Mouse (Mus musculus) adrenal gland, postnatal 36 days (tissue): ENCODE measurements around the gene Dgkk. TPM values are rescaled to one million over a fixed set of nuclear protein-coding genes. Genes with fewer than 3 reads are reported as not detected.
"Not testable (repeated sequence)": the region's sequence is repeated elsewhere in the genome, so short reads cannot be mapped to it uniquely, and the experiment has no call there.

Experiments used
- DNase-seq, 2 experiments: peaks; one replicate each; pipeline ENCODE4 v3.0.0; 2021; ENCODE audit warnings: mixed read lengths in 1 of 2
- long read RNA-seq, 2 experiments: library from polyadenylated mRNA; stranded (forward); transcript quantifications; one replicate each; pipeline ENCODE4 v2.0.0; 2021; ENCODE audit warnings: borderline sequencing depth in 2 of 2
- total RNA-seq, 2 experiments: library from RNA; stranded (reverse); gene quantifications; 2 replicates each; pipeline ENCODE4 v1.2.3; 2021

The Dgkk gene
- total RNA-seq, result 1 to 10 TPM; 4.1 to 4.8 TPM
- long read RNA-seq, experiment 1, result 0 reads
- long read RNA-seq, experiment 2, result 0 reads

- DNase-seq, result not testable (repeated sequence)
Measured at GRCm38 (mm10) chrX:6779006-6779405, at the start of gene Dgkk. Gene Dgkk (plus strand): TSS chrX:6779306.

DNA sequence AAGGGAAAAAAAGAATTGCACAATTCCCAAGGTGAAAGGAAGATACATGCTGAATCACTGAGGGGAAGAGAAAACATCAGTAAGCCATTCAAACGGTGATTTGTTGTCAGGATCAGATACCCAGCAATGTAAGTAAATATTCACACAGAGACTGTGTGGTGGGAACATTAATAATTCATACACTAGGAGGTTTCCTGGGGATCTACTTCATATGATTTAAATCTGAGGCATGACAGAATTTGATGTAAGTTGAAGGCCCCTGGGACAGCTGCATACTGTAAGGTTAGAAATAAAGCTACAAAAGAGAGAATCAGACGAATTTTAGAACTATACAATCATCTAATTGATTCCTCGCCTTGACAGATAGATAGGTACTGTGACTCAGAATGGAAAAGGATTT is 45.1 kb upstream of the Dgkk start:
- DNase-seq, result no peak

- DNase-seq, result no peak
Measured at GRCm38 (mm10) chrX:6750714-6751113, 28.4 kb upstream of the Dgkk start.

- DNase-seq, result no peak
Measured at GRCm38 (mm10) chrX:6751549-6752047, 27.5 kb upstream of the Dgkk start.

- DNase-seq, result peak; percentile 1 to 11
Measured at GRCm38 (mm10) chrX:6777489-6778249, 1.4 kb upstream of the Dgkk start.

DNA sequence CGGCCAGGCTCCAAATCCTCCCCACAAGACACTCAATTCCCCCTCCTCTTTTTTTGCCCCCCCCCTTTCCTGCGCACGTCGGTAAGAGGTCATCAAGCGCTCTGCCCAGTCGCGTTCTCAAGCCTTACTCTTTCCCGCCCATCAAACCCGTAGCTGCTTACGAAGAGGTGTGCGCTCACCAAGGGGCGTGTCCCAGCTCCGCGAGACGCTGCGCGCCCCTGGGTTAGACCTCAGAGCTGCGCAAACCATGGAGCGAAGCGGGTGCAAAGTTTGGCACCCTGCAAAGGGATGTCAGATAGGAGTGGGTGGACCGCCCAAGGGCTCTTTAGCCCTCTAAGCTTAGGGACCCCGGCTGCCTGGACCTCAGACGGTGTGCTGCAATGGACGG is 862 bp upstream of the Dgkk start:
- DNase-seq, result peak; percentile 54 to 69

GRCm38 (mm10) chrX:6779969-6780539 is 948 bp downstream of the Dgkk start:
- DNase-seq, result no peak

DNA sequence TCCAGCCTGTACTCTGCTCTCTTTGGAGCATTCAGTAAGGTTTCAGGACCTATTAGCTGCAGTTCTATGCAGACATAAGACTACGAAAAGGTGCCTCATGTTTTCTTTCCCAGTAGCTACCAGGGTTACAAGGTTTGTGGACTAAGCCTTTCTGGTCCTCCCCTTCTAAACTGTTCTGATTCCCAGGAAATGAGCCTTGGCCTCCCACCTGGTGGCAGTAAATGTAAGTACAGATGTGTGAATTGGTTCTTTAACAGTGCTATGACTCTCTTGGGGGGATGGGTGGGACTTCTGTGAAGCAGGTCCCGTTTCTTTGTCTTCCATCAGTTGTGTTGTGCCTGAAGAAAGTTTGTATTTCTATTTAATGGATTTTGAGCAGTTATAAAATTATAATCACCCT is 53.4 kb downstream of the Dgkk start:
- DNase-seq, result no peak

DNA sequence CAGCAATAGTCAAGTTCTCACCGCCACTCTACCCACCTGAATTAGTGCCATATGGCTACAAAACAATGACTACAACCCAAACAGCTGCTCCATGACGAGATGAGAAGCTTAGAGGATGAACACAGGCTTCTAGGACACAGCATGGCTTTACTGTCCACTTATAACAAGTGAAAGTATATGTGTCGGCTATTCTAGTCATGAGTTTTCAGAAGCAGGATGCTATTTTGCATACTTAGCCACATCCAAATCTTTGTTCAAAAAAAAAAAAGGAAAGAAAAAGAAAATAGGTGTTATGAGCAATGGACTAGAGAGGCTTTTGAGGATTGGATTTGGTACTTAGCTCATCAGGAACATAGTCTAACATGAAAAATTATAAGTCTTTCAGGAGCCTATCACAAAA is 74.4 kb downstream of the Dgkk start:
- DNase-seq, result no peak

DNA sequence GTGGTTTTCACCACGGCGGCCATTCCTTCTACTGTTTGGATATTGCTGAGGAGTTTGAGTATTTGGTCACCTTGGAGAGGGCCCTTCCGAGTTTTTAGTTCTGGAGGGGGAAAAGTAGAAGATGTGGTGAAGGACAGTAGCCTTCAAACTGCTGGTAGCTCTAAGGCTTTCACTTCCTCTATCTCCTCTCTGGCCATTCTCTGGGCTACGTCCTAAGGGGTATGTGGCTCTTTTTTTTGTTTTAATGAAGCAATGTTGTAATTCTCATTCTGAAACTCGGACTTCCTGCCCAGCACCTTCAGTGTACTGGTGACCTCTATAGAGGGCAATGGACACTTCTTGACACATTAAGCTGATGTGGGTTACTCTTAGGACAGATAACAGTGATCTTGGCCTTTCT is 75.0 kb downstream of the Dgkk start:
- DNase-seq, result no peak

GRCm38 (mm10) chrX:6893933-6894332 is 114.8 kb downstream of the Dgkk start:
- peak; percentile 3 to 9 for DNase-seq

- DNase-seq, result no peak
Measured at GRCm38 (mm10) chrX:6911047-6911446, 131.9 kb downstream of the Dgkk start.

- peak; percentile 6 to 16 for DNase-seq
Measured at GRCm38 (mm10) chrX:6922165-6922564, 143.1 kb downstream of the Dgkk start.

- no peak for DNase-seq
Measured at GRCm38 (mm10) chrX:6926224-6926623, 147.1 kb downstream of the Dgkk start.

DNA sequence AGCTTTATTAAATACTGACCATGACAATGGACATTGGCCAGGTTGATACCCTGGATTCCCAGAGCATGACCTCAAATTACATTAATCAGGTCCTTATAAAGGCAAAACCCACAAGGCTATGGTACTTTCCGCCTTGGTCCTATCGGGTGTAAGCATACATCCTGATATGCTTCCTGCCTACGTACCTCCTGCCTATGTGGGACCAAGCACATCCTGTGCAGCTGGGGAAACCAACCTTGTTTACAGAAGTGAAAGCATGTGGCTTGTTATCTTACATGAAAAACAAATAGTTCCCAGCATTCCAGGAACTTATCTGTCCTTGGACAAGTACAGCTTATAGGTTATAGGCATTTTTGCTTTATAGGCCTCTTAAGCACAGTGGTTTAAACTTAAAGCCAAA is 189.5 kb downstream of the Dgkk start:
- DNase-seq, result no peak

DNA sequence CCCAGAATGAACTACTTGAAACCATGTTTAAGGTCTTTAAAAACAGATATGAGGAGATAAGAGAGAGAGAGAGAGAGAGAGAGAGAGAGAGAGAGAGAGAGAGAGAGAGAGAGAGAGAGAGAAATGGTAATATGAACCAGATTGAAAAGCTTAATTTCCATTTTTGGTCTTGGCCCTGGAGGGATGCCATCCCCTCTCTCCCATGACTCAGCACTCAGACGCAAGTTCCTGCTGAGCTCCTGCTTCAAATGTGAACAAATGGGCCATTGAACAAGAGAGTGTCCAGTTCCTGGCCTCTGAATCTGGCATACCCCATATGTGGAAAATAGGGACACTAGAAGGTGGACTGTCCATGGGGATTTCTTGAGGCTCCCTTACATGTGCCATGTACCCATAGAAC is 192.8 kb downstream of the Dgkk start:
- DNase-seq, result peak; percentile 3 to 12

GRCm38 (mm10) chrX:6983916-6984315 is 204.8 kb downstream of the Dgkk start:
- not testable (repeated sequence) for DNase-seq
